ENCODE assay signal across 23 mouse cellular contexts in genomic region chr11:72986745-72987144, GRCm38 (mm10). TPM values are rescaled to one million over a fixed set of nuclear protein-coding genes. Genes with fewer than 3 reads are reported as not detected.
DNase-seq lines count a peak whose midpoint lies in the region; ATAC-seq and TF ChIP-seq lines count a peak whose summit lies in the region.
"Had no signal": no experiment of that assay in that cellular context is flagged by ENCODE, and none has a peak within 500 bp of the region (broad histone marks: within the 10 kb centered on the region; RNA-seq: fewer than 3 reads in every experiment).

No protein-coding gene starts in this region.

- peak overlapping the region; percentile 43; the same call in 1 of the 2 replicates for H3K27ac ChIP-seq in gastrocnemius, adult 2 months
- peak overlapping the region; percentile 21; the same call in 1 of the 2 replicates for H3K27ac ChIP-seq in MEL (ENCODE audit: control insufficient read depth, low read depth, low read length)
- no peak overlapping the region for H3K27ac ChIP-seq in intestine, embryonic 15.5 days
- H3K27ac ChIP-seq: forebrain, embryonic 13.5 days; heart, embryonic 13.5 days; hindbrain, postnatal 0 days; left cerebral cortex, adult 2 months; liver, embryonic 13.5 days; midbrain, embryonic 15.5 days; neural tube, embryonic 15.5 days had no signal

- H3K79me2 ChIP-seq in MEL (ENCODE audit: control insufficient read depth, insufficient read depth, low read length, poor library complexity) = no peaks in the 10 kb centered on the region

- TF ChIP-seq POLR2A in MEL (IDR thresholded peaks at IDR 0.05; ENCODE audit: control insufficient read depth in 1 of 2, insufficient read depth in 1 of 2, low read depth in 1 of 2, low read length in 2 of 2, poor library complexity in 1 of 2) = no peak

- intact Hi-C loops in gastrocnemius, adult 2 months (cut with DNase I) = no loop called here

- TF ChIP-seq CTCF in gastrocnemius, adult 2 months (IDR thresholded peaks at IDR 0.05) = no peak
- TF ChIP-seq CTCF in MEL (IDR thresholded peaks at IDR 0.05 in 2 of 3, conservative IDR thresholded peaks at IDR 0.05 in 1 of 3; ENCODE audit: control insufficient read depth in 1 of 3, insufficient read depth in 1 of 3, low read depth in 2 of 3, low read length in 3 of 3, poor library complexity in 1 of 3, severe bottlenecking in 1 of 3) = no peak

- H3K4me2 ChIP-seq in intestine, embryonic 15.5 days (replicated peaks) = no peak overlapping the region
- H3K4me2 ChIP-seq: forebrain, embryonic 13.5 days; heart, embryonic 13.5 days; liver, embryonic 13.5 days; midbrain, embryonic 15.5 days; neural tube, embryonic 15.5 days had no signal

- H3K9ac ChIP-seq in MEL (ENCODE audit: control insufficient read depth, low read depth, low read length, poor library complexity, severe bottlenecking) = no peak overlapping the region
- H3K9ac ChIP-seq in intestine, embryonic 15.5 days = no peak overlapping the region
- H3K9ac ChIP-seq: forebrain, embryonic 13.5 days; heart, embryonic 13.5 days; liver, embryonic 13.5 days; midbrain, embryonic 15.5 days; neural tube, embryonic 15.5 days had no signal

- TF ChIP-seq EP300 in MEL (IDR thresholded peaks at IDR 0.05; ENCODE audit: low read depth in 1 of 2, low read length in 2 of 2) = no peak; a peak in 1 of 4 replicates

- H3K9me3 ChIP-seq in MEL (replicated peaks; ENCODE audit: insufficient read depth, low read length) = no peaks in the 10 kb centered on the region
- H3K9me3 ChIP-seq in intestine, embryonic 15.5 days = no peaks in the 10 kb centered on the region
- H3K9me3 ChIP-seq: forebrain, embryonic 13.5 days; heart, embryonic 13.5 days; liver, embryonic 13.5 days; midbrain, embryonic 15.5 days; neural tube, embryonic 15.5 days had no signal

- no peak overlapping the region for H3K4me3 ChIP-seq in gastrocnemius, adult 2 months
- H3K4me3 ChIP-seq in MEL (ENCODE audit: control insufficient read depth in 1 of 2, insufficient read depth in 1 of 2, low read depth in 2 of 2, low read length in 2 of 2) = no peak overlapping the region
- no peak overlapping the region for H3K4me3 ChIP-seq in intestine, embryonic 15.5 days (replicated peaks)
- H3K4me3 ChIP-seq: forebrain, embryonic 13.5 days; heart, embryonic 13.5 days; left cerebral cortex, adult 2 months; liver, embryonic 13.5 days; midbrain, embryonic 15.5 days; neural tube, embryonic 15.5 days had no signal

- no peaks in the 10 kb centered on the region for H3K27me3 ChIP-seq in MEL (ENCODE audit: control insufficient read depth in 1 of 2, insufficient read depth in 2 of 2, low read length in 2 of 2)
- no peaks in the 10 kb centered on the region for H3K27me3 ChIP-seq in intestine, embryonic 15.5 days (replicated peaks)
- H3K27me3 ChIP-seq: forebrain, embryonic 13.5 days; liver, embryonic 13.5 days; midbrain, embryonic 15.5 days; neural tube, embryonic 15.5 days had no signal

- peaks cover 0 to 23% of the 10 kb centered on the region in 2 experiments; a peak in 3 of 4 replicates for H3K36me3 ChIP-seq in MEL (ENCODE audit: control insufficient read depth in 1 of 2, insufficient read depth in 2 of 2, low read length in 2 of 2)
- no peaks in the 10 kb centered on the region for H3K36me3 ChIP-seq in intestine, embryonic 15.5 days
- H3K36me3 ChIP-seq: heart, embryonic 13.5 days; liver, embryonic 13.5 days; midbrain, embryonic 15.5 days; neural tube, embryonic 15.5 days had no signal

- no peak for TF ChIP-seq RAD21 in MEL (IDR thresholded peaks at IDR 0.05; ENCODE audit: low read depth, low read length)

- DNase-seq in gastrocnemius, adult 2 months = no peak
- DNase-seq in gastrocnemius, postnatal 25 days = no peak
- DNase-seq in MEL (ENCODE audit: low read depth, low spot score) = peak; percentile 50
- DNase-seq in kidney, adult 8-10 months = no peak
- DNase-seq in layer of hippocampus, adult 9-11 months = no peak
- DNase-seq: adrenal gland, postnatal 14 days; cerebellum, adult 9-10 months; heart, postnatal 14 days; kidney, adult 9 months; kidney, postnatal 25 days; liver, embryonic 13.5 days; lung, adult 2 months; lung, postnatal 14 days; thymus, postnatal 14 days had no signal

- H3K4me1 ChIP-seq in MEL (ENCODE audit: control insufficient read depth in 1 of 2, insufficient read depth in 2 of 2, low read length in 2 of 2) = peaks cover 18 to 27% of the 10 kb centered on the region in 2 experiments
- H3K4me1 ChIP-seq in intestine, embryonic 15.5 days (replicated peaks) = peaks cover 20% of the 10 kb centered on the region
- H3K4me1 ChIP-seq: forebrain, embryonic 13.5 days; midbrain, embryonic 15.5 days; neural tube, embryonic 15.5 days had no signal

- ATAC-seq in intestine, embryonic 15.5 days = peak; percentile 43; the same call in 1 of the 2 replicates
- peak; percentile 79 for ATAC-seq in monocyte, adult 5-6 weeks (replicated peaks; ENCODE audit: insufficient number of reproducible peaks, low FRiP score, low TSS enrichment, poor library complexity, severe bottlenecking)
- ATAC-seq in erythroblast, adult 5-6 weeks (replicated peaks; ENCODE audit: low FRiP score, poor library complexity, severe bottlenecking) = no peak
- ATAC-seq: forebrain, embryonic 13.5 days; hindbrain, postnatal 0 days; midbrain, embryonic 15.5 days had no signal

- WGBS in intestine, embryonic 15.5 days = 65% methylated on average over 5 of the region's 5 CpGs

TF ChIP-seq in MEL, 35 proteins besides CTCF, POLR2A, EP300 and RAD21:
- TF ChIP-seq USF1 (IDR thresholded peaks at IDR 0.05; ENCODE audit: low read depth, low read length) = peak; percentile 76
- no peak for TF ChIP-seq JUND (IDR thresholded peaks at IDR 0.05; ENCODE audit: low read depth, low read length)
- 0 out of 2 replicates have a peak, but pooled peaks have one; percentile 22 for TF ChIP-seq ETS1 (IDR thresholded peaks at IDR 0.05; ENCODE audit: low read depth, low read length)

RNA-seq across cellular contexts. Expression of gene P2rx1, which starts 12.2 kb away (rescaled TPM):
- total RNA-seq in gastrocnemius, adult 2 months (2021) = under 1 TPM; 0.15 to 0.56 TPM
- total RNA-seq in gastrocnemius, postnatal 25 days (2021) = 1 to 10 TPM in 1 of 2 experiments, under 1 TPM in 1; 0.31 to 1.6 TPM
- 3.0 and 3.1 TPM in 2 replicates for total RNA-seq in MEL (2012; rRNA removed)
- polyA plus RNA-seq in MEL (2012; ENCODE audit: insufficient read depth in 1 of 2, insufficient read length in 2 of 2, low read depth in 1 of 2, low replicate concordance in 2 of 2, missing spikeins in 1 of 2) = 1 to 10 TPM in 1 of 2 experiments, not detected in 1; 8.1 TPM
- polyA plus RNA-seq in intestine, embryonic 15.5 days (2015; fragmentation: Nextera tagmentation; extraction: Ambion mirVana) = 14.3 and 27.7 TPM in 2 replicates
- total RNA-seq in monocyte, adult 5-6 weeks (2017) = 6.3 to 18.7 TPM (median 15.6 TPM) in 3 replicates
- 0.58 and 1.5 TPM in 2 replicates for total RNA-seq in erythroblast, adult 5-6 weeks (2015; ENCODE audit: low replicate concordance)
- 1.5 and 3.2 TPM in 2 replicates for total RNA-seq in erythroblast, adult 5-6 weeks (2017; ENCODE audit: low replicate concordance)

RNA-seq across cellular contexts. Expression of gene Atp2a3, which starts 25.8 kb away (rescaled TPM):
- 1 to 10 TPM; 5.1 to 6.2 TPM for total RNA-seq in gastrocnemius, adult 2 months (2021)
- 10 to 100 TPM in 1 of 2 experiments, 1 to 10 TPM in 1; 7.2 to 12.9 TPM for total RNA-seq in gastrocnemius, postnatal 25 days (2021)
- total RNA-seq in MEL (2012; rRNA removed) = 10.7 and 16.4 TPM in 2 replicates
- 10 to 100 TPM in 1 of 2 experiments, not detected in 1; 49.9 TPM for polyA plus RNA-seq in MEL (2012; ENCODE audit: insufficient read depth in 1 of 2, insufficient read length in 2 of 2, low read depth in 1 of 2, low replicate concordance in 2 of 2, missing spikeins in 1 of 2)
- polyA plus RNA-seq in intestine, embryonic 15.5 days (2015; fragmentation: Nextera tagmentation; extraction: Ambion mirVana) = 23.5 and 25.5 TPM in 2 replicates
- 107 to 245 TPM (median 115 TPM) in 3 replicates for total RNA-seq in monocyte, adult 5-6 weeks (2017)
- 27.0 and 30.7 TPM in 2 replicates for total RNA-seq in erythroblast, adult 5-6 weeks (2015; ENCODE audit: low replicate concordance)
- 22.7 and 25.3 TPM in 2 replicates for total RNA-seq in erythroblast, adult 5-6 weeks (2017; ENCODE audit: low replicate concordance)

RNA-seq across cellular contexts. Expression of gene Camkk1, which starts 32.1 kb away (rescaled TPM):
- under 1 TPM; 0.43 to 0.89 TPM for total RNA-seq in gastrocnemius, adult 2 months (2021)
- 1 to 10 TPM in 1 of 2 experiments, under 1 TPM in 1; 1.00 to 1.2 TPM for total RNA-seq in gastrocnemius, postnatal 25 days (2021)
- 5.3 and 5.8 TPM in 2 replicates for total RNA-seq in MEL (2012; rRNA removed)
- 1 to 10 TPM in 1 of 2 experiments, not detected in 1; 6.6 TPM for polyA plus RNA-seq in MEL (2012; ENCODE audit: insufficient read depth in 1 of 2, insufficient read length in 2 of 2, low read depth in 1 of 2, low replicate concordance in 2 of 2, missing spikeins in 1 of 2)
- 8.5 and 8.6 TPM in 2 replicates for polyA plus RNA-seq in intestine, embryonic 15.5 days (2015; fragmentation: Nextera tagmentation; extraction: Ambion mirVana)
- total RNA-seq in monocyte, adult 5-6 weeks (2017) = 2.6 to 4.0 TPM (median 3.0 TPM) in 3 replicates
- not detected in 2 replicates for total RNA-seq in erythroblast, adult 5-6 weeks (2015; ENCODE audit: low replicate concordance)
- 0.77 TPM in 1 of 2 replicates, not detected in the other for total RNA-seq in erythroblast, adult 5-6 weeks (2017; ENCODE audit: low replicate concordance)
